Mouse (Mus musculus) layer of hippocampus, adult 18-20 months (tissue): ENCODE measurements at regions not wholly inside any gene's neighbourhood (a gene's known extent, or its start where the extent isn't known, plus 50 kb on each side); places are given as distances from the start of the nearest gene placed in this dataset.

Source experiments
- DNase-seq, 2 experiments: peaks; one replicate each; pipeline ENCODE4 v3.0.0; 2022; ENCODE audit warnings: low spot score in 2 of 2

- peak in 1 of 2 experiments; percentile 7 for DNase-seq
These were observed 212.6 kb upstream of the Depdc1a start for GRCm38 (mm10) chr3:159282594-159282993.

- DNase-seq = peak in 1 of 2 experiments; percentile 14
These were observed 177.8 kb upstream of the Depdc1a start for GRCm38 (mm10) chr3:159317471-159317870.

- DNase-seq = peak; percentile 16 to 66
These were observed 147.2 kb upstream of the Depdc1a start for GRCm38 (mm10) chr3:159348053-159348452.

- no peak for DNase-seq
These were observed 141.5 kb upstream of the Depdc1a start for GRCm38 (mm10) chr3:159353730-159354129.

GRCm38 (mm10) chr3:159373177-159373576 lies 122.1 kb upstream of the Depdc1a start:
- no peak for DNase-seq
